Mouse (Mus musculus) natural killer cell, adult 2 months (primary cell): ENCODE measurements around the gene Hoxd11.

Experiments
- DNase-seq, 2 experiments: peaks; one replicate each; pipeline ENCODE4 v3.0.0; 2022; ENCODE audit warnings: low spot score in 2 of 2

Hoxd11 gene

GRCm38 (mm10) chr2:74663291-74663925, 15.9 kb upstream of the Hoxd11 start:
- DNase-seq: no peak

DNA sequence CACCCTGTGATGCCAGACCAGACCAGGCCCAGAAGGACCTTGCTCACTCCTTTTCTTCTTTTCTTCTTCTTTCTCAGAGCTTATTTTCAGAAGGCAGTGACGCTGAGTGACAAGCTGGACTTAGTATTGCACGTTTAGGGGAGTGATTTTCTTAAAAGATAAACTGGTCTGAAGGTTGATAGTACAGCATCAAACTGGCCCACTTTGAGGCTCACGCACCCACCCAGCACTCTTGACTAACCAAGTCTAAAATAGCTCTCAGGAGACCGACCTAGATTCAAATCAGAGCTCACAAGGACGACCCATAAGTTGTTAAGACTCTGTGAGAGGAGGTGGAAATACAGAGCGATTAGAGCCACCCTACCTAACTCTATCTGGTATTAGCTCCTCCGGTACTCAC, 12.9 kb upstream of the Hoxd11 start:
- DNase-seq: no peak

GRCm38 (mm10) chr2:74667191-74667841, 12.0 kb upstream of the Hoxd11 start:
- DNase-seq: no peak

DNA sequence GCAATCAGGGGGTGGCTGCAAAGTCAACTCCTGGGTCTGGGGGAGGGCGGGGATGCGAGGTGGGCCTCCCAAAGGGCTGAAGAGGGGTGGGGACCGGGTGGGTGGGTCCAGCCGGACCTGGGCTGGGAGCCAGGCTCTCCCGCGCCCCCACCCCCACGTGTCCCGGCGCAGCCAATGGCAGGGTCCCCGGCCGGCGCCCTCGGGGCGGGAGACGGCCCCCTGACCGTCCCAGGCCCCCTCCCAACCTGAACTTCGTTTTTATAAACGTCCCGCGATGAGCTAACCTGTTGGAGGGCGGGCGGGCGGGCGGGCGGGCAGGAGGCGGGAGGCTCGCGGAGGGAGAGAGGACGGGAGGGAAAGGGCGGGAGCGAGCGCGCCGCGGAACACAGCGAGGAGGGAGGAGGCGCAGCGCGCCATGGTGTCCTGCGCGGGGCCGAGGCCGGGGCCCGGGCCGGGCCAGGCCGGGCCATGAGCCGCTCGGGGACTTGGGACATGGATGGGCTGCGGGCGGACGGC, 11.5 kb upstream of the Hoxd11 start, which contains the start of gene Hoxd13:
Hoxd13 (plus strand) TSS at position 469 of the 516 bp plus-strand sequence.
- no peak for DNase-seq

GRCm38 (mm10) chr2:74668370-74669229, 10.8 kb upstream of the Hoxd11 start:
- DNase-seq: no peak

GRCm38 (mm10) chr2:74669230-74669578, 10.2 kb upstream of the Hoxd11 start:
- DNase-seq: no peak

GRCm38 (mm10) chr2:74669650-74670235, 9.6 kb upstream of the Hoxd11 start:
- DNase-seq: no peak

- DNase-seq: no peak
These were observed 8.6 kb upstream of the Hoxd11 start for GRCm38 (mm10) chr2:74670632-74671188.

GRCm38 (mm10) chr2:74671847-74672246, 7.5 kb upstream of the Hoxd11 start:
- no peak for DNase-seq

DNA sequence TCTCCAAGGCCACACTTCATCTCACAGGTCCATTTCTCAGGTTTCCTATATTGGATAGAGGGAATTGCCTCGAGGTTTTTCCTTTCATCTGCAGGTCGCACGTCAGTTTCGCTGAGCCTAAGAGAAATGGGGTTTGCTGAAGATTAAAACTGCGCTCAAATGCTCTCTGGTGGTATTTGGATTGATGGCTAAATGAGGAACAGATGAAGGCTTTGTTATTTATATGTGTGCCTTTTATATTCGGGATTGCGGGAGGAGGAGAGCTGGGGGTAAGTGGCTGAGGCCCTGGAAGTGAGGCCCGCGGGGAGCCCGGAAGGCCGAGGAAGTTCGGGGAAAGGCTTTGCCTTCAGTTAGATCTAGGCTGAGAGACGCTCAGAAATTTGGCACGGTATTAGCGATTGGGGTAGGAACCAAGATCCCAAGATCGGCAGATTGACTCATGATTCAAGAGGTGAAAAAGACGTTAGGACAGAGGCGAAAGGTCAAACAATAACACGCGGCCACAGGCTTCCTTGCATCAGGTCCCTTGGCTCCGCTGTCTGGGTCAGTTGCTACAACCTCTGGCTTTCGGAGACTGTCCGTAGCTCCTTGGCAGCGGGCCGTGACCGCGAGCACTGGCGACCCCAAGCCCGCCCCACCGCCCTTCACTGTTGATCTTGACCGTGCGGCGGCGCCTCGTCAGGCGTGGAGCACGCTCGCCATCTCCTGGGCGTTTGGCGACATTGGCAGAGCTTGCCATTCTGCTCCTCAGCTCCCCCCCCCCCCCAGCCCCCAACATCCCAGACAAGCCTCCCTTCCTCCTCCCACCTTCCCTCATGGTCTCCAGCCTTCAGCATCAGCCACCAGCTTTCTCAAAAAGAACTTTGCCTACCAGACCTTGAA, 6.6 kb upstream of the Hoxd11 start:
- peak; percentile 47 to 53 for DNase-seq

GRCm38 (mm10) chr2:74673835-74674425, 5.4 kb upstream of the Hoxd11 start:
- DNase-seq: no peak

DNA sequence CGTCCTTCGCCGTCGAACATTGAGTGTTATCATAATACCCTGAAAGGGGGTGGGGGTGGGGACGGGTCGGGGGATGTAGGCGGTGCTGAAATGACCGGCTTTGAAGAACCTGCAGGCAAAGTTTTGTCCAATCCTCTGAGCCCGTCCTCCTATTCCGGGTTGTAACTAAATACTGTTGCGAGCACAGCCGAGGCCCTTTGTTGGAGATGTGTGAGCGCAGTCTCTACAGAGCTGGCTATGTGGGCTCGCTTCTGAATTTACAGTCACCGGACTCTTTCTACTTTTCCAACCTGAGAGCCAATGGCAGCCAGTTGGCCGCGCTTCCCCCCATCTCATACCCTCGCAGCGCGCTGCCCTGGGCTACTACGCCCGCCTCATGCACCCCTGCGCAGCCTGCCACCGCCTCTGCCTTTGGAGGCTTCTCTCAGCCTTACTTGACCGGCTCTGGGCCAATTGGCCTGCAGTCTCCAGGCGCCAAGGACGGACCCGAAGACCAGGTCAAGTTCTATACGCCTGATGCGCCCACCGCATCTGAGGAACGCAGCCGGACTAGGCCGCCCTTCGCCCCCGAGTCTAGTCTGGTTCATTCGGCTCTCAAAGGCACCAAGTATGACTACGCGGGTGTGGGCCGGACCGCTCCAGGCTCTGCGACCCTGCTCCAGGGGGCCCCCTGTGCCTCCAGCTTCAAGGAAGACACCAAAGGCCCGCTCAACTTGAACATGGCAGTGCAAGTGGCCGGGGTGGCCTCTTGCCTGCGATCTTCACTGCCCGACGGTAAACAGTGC, 4.3 kb upstream of the Hoxd11 start, which contains the start of gene Hoxd12:
Hoxd12 (plus strand) TSS at position 133 of the 785 bp plus-strand sequence.
- no peak for DNase-seq

GRCm38 (mm10) chr2:74675666-74676282, 3.6 kb upstream of the Hoxd11 start:
- no peak for DNase-seq

- DNase-seq: no peak
These were observed 2.8 kb upstream of the Hoxd11 start for GRCm38 (mm10) chr2:74676376-74677052.

- no peak for DNase-seq
These were observed 2.3 kb upstream of the Hoxd11 start for GRCm38 (mm10) chr2:74677106-74677505.

DNA sequence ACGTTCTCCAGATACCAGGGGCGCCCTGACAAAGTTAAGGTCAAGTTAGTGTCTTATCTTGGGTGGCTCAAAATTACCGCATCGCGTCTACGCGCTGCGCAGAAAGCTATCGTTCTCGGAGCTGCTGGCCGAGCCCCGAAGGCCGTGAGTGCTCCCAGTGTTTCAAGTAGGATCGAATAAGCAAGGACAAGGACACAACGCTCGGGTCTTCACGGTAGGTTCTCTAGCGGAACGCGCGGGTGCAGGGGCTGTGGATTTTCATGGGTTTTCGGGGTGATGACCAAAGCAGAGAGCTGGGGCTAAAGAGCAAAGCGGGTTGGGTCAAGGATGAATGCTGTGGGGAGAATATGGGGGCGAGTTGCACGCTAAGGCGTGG, 227 bp downstream of the Hoxd11 start:
- DNase-seq: no peak

DNA sequence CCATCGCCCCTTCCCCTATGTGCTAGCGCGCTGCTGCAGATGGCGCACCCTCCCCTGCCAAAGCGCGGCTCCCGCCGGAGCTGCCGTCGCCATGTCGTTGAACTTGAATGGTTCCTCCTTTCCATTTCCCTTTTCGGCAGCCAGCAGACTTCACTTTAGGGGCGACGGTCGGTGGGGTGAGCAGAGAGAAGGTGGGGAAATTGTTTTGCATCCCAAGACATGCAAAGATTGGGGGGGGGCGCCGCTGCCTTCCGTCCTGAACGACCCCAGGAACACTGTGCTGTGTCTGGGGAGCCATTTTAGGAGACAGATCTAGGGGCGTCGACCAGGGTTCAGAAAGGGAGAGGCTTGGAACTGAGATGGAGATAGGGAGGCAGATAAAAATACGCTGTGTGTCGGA, 623 bp downstream of the Hoxd11 start:
- no peak for DNase-seq
